Mouse (Mus musculus) ES-E14 (cell line): ENCODE measurements at regions not wholly inside any gene's neighbourhood (a gene's known extent, or its start where the extent isn't known, plus 50 kb on each side); places are given as distances from the start of the nearest gene placed in this dataset.
"Not testable (repeated sequence)": the region's sequence is repeated elsewhere in the genome, so short reads cannot be mapped to it uniquely, and the experiment has no call there.

Source experiments
- DNase-seq: peaks from one replicate; pipeline ENCODE4 v3.0.0-alpha.2; 2013; ENCODE audit warnings: low read depth, low spot score
- H3K27ac ChIP-seq: 2 replicates; pipeline ENCODE4 v1.5.1; 2012; ENCODE audit warnings: low read depth, mild to moderate bottlenecking, low read length, moderate library complexity, mixed read lengths; ENCODE audit not compliant: poor library complexity, insufficient read depth, severe bottlenecking
- H3K36me3 ChIP-seq: 2 replicates; pipeline ENCODE4 v1.6.1; 2012; ENCODE audit warnings: mild to moderate bottlenecking, low read length, moderate library complexity, mixed read lengths; ENCODE audit not compliant: control insufficient read depth, poor library complexity, insufficient read depth, severe bottlenecking
- H3K4me1 ChIP-seq, 2 experiments: fragments of 150-350 bp in 1 of 2; sonication (generic) in 1 of 2; 2 replicates each; pipeline ENCODE4 v1.6.1; 2012; ENCODE audit warnings: low read length in 2 of 2, mild to moderate bottlenecking in 1 of 2, mixed read lengths in 1 of 2; ENCODE audit not compliant: control insufficient read depth in 2 of 2, insufficient read depth in 2 of 2, poor library complexity in 1 of 2
- H3K4me3 ChIP-seq, 2 experiments: fragments of 150-350 bp in 1 of 2; sonication (generic) in 1 of 2; 2 replicates each; pipeline ENCODE4 v1.5.1; 2012; ENCODE audit warnings: low read length in 2 of 2, low read depth in 1 of 2, mild to moderate bottlenecking in 1 of 2, mixed read lengths in 1 of 2; ENCODE audit not compliant: insufficient read depth in 1 of 2, poor library complexity in 1 of 2, severe bottlenecking in 1 of 2
- H3K9ac ChIP-seq: 2 replicates; pipeline ENCODE4 v1.6.1; 2012; ENCODE audit warnings: low read depth, mild to moderate bottlenecking, low read length, mixed read lengths; ENCODE audit not compliant: poor library complexity, insufficient read depth, severe bottlenecking
- H3K9me3 ChIP-seq: fragments of 150-350 bp; sonication (generic); 2 replicates; pipeline ENCODE4 v1.6.1; 2012; ENCODE audit warnings: low read depth, mild to moderate bottlenecking, low read length; ENCODE audit not compliant: control insufficient read depth, insufficient read depth
- CHD2 ChIP-seq: IDR thresholded peaks from 2 replicates; pipeline ENCODE4 v1.6.1; 2014; ENCODE audit warnings: mild to moderate bottlenecking, low read depth, low read length, inconsistent platforms
- HCFC1 ChIP-seq: IDR thresholded peaks from 2 replicates; pipeline ENCODE4 v1.6.1; 2012; ENCODE audit warnings: low read length, inconsistent platforms, borderline replicate concordance; ENCODE audit not compliant: insufficient read depth
- MAFK ChIP-seq: IDR thresholded peaks from 2 replicates; pipeline ENCODE4 v1.6.1; 2014; ENCODE audit warnings: mild to moderate bottlenecking, low read depth, low read length, inconsistent platforms; ENCODE audit not compliant: insufficient read depth
- ZC3H11A ChIP-seq: IDR thresholded peaks from 2 replicates; pipeline ENCODE4 v1.6.1; 2012; ENCODE audit warnings: low read depth, mild to moderate bottlenecking, inconsistent platforms, low read length, borderline replicate concordance
- ZNF384 ChIP-seq: IDR thresholded peaks from 2 replicates; pipeline ENCODE4 v1.6.1; 2012; ENCODE audit warnings: low read depth, low read length, inconsistent platforms
- in situ Hi-C, 2 experiments: fragments of 600-800 bp; cut with MboI; formaldehyde crosslinking; loops; one replicate each; pipeline ENCODE4 v1.15.1; 2025; ENCODE audit warnings: low sequenced_read_pairs in 2 of 2, inconsistent platforms in 1 of 2; ENCODE audit not compliant: unreplicated experiment in 2 of 2

DNA sequence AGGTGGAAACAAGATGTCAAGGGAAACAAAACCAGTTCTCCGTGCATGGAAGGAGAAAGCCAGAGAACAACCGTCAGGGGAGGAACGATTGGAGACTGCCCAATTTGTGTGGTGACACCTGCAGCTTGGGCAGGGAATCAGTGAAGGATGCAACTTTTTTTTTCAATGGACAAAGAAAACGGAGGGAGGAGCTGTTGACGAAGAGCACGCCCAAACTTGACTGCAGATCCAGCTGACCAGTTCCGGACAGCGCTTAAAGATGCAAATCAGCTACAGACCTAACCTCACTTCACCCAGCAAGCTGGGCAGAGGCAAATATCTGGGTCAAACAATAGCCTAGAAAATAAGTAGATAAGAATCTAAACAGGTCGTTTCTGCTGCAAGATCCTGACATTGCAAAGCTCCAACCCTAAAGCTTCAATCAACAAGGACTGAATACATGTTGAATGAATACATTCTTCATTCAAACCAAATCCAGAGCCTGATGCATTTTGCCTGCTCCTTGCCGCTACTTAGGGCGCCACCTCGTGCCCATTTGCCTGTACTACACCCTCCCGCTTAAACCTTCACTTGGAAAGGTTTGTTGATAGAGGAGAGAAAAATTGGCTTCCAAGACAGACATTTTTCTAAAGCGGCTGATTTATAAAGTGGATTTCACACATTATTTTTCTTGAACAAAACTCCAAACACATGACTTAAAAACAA, 136.2 kb downstream of the Katnal1 start:
- H3K9me3 ChIP-seq: no peaks in the 10 kb centered on the region
- H3K4me3 ChIP-seq: 0 out of 4 replicates have a peak overlapping the region, but pooled peaks of 1 of the 2 experiments have one; percentile 21
- H3K9ac ChIP-seq: no peak overlapping the region
- peak; percentile 81 for DNase-seq
- H3K27ac ChIP-seq: no peak overlapping the region
- no peaks in the 10 kb centered on the region for H3K36me3 ChIP-seq
- TF ChIP-seq ZNF384: peak; percentile 33; the same call in 1 of the 2 replicates
- TF ChIP-seq HCFC1: no peak
- TF ChIP-seq MAFK: no peak
- no peak for TF ChIP-seq CHD2
- TF ChIP-seq ZC3H11A: peak; percentile 70; the same call in 1 of the 2 replicates
- H3K4me1 ChIP-seq: peaks cover 2 to 17% of the 10 kb centered on the region in 2 experiments
- in situ Hi-C loops: no loop called here

DNA sequence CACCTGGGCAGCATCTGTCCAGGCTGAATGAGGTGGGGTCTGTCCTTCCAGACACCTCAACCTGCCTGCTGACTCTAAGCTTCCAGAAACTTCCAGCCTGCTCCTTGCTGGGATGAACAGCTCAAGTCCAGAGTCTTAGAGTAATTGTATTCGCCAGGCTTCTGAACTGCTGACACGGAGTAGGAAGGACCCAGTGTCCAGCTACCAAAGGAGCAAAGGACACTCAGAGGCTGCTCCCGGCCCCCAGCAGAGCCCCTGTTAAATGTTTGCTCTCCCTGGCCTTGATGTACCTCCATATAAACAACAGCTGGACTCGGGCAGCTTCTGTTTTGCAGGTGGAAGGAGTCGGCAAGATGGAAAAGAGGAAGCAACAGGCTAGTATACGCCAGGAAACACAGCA, 137.5 kb downstream of the Katnal1 start:
- in situ Hi-C loops: no loop called here
- H3K36me3 ChIP-seq: no peaks in the 10 kb centered on the region
- no peak for TF ChIP-seq ZNF384
- no peak overlapping the region for H3K4me3 ChIP-seq
- no peak overlapping the region for H3K9ac ChIP-seq
- no peak overlapping the region for H3K27ac ChIP-seq
- peaks cover 4 to 17% of the 10 kb centered on the region in 2 experiments for H3K4me1 ChIP-seq
- H3K9me3 ChIP-seq: no peaks in the 10 kb centered on the region
- no peak for DNase-seq

DNA sequence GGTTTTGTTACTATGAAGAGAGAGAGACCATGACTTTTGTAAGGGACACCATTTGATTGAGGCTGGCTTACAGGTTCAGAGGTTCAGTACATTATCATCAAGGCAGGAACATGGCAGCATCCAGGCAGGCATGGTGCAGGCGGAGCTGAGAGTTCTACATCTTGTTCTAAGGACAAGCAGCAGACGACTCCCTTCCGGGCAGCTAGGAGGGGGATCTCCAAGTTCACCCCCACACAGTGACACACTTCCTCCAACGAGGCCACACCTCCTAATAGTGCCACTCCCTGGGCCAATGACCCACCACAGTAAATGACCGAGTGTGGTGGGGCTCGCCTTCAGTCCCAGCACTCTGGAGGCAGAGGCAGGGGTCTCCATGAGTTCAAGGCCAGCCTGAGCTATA, 138.8 kb downstream of the Katnal1 start:
- in situ Hi-C loops, H3K9me3 ChIP-seq, H3K9ac ChIP-seq, H3K36me3 ChIP-seq, H3K27ac ChIP-seq, DNase-seq, H3K4me3 ChIP-seq: not testable (repeated sequence)
- peaks cover 4 to 17% of the 10 kb centered on the region in 2 experiments for H3K4me1 ChIP-seq

DNA sequence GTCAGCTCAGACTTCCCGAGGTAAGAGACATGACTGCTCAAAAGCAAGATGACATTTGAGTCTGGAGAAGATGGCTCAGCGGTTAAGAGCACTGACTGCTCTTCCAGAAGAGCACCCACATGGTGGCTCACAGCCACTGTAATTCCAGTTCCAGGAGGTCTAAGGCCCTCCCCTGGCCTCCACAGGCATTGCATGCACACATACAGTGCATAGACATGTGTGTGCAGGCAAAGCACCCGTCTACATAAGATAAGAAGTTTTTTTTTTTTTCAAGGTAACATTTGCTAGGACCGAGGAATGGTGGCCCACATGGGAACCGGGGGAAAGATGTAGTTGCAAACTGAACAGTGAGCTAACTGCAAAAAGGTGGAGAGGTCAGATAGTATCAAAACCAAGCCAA, 139.3 kb downstream of the Katnal1 start:
- DNase-seq: no peak
- Histone ChIP-seq H3K27ac (no peak overlapping the region), H3K36me3 (no peaks in the 10 kb centered on the region), H3K4me3 (no peak overlapping the region), H3K9ac (no peak overlapping the region), H3K9me3 (no peaks in the 10 kb centered on the region), H3K4me1 (peaks cover 3 to 17% of the 10 kb centered on the region in 2 experiments)
- no peak for TF ChIP-seq HCFC1
- TF ChIP-seq ZC3H11A: no peak
- TF ChIP-seq ZNF384: no peak
- TF ChIP-seq CHD2: no peak
- no peak for TF ChIP-seq MAFK
- in situ Hi-C loops: no loop called here

DNA sequence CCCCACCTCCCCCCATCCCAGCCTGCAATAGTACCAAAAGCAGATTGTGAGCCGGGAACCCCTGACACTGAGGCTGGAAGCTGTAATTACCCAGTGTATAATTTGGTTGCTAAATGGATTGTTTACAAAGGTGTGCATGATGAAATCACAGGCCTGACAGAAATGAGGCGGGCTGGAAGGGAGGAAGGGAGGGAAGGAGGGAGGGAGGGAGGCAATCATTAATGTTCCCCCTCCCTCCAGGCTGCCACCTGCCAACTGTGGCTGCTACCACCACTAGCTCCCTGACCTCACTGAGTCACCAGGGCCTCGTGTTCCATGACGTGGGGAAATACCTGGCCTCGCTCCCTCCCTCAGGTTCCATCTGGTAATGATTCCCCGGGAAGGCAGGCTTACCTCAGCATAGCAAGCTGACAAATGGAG, 140.0 kb downstream of the Katnal1 start:
- Histone ChIP-seq H3K36me3 (no peaks in the 10 kb centered on the region), H3K4me1 (peaks cover 1 to 14% of the 10 kb centered on the region in 2 experiments; a peak in 2 of 4 replicates), H3K9ac (peak overlapping the region; percentile 26; the same call in 1 of the 2 replicates), H3K27ac (no peak overlapping the region), H3K9me3 (no peaks in the 10 kb centered on the region), H3K4me3 (peak overlapping the region in 1 of 2 experiments; percentile 32; a peak in 1 of 4 replicates)
- no peak for TF ChIP-seq HCFC1
- TF ChIP-seq MAFK: no peak
- no peak for TF ChIP-seq ZC3H11A
- TF ChIP-seq ZNF384: no peak
- TF ChIP-seq CHD2: no peak
- in situ Hi-C loops: no loop called here
- DNase-seq: no peak
